Mouse (Mus musculus) liver, embryonic 13.5 days (tissue): ENCODE measurements at regions not wholly inside any gene's neighbourhood (a gene's known extent, or its start where the extent isn't known, plus 50 kb on each side); places are given as distances from the start of the nearest gene placed in this dataset.

Experiments used
- ATAC-seq: fragments of 200-750 bp; cut with Nextera tagmentation; 2 replicates; pipeline ENCODE4 v1.8.0; 2017; ENCODE audit warnings: low read depth, mild to moderate bottlenecking, moderate number of reproducible peaks, moderate library complexity
- DNase-seq: peaks from one replicate; pipeline ENCODE4 v3.0.0; 2022
- H3K27ac ChIP-seq: fragments of 300-500 bp; sonication (generic); 2 replicates; pipeline ENCODE4 v1.5.1; 2015; ENCODE audit warnings: moderate library complexity, mild to moderate bottlenecking, inconsistent platforms
- H3K27me3 ChIP-seq: fragments of 300-500 bp; sonication (generic); 2 replicates; pipeline ENCODE4 v1.6.1; 2015; ENCODE audit warnings: mild to moderate bottlenecking, inconsistent platforms
- H3K36me3 ChIP-seq: fragments of 300-500 bp; sonication (generic); 2 replicates; pipeline ENCODE4 v1.6.1; 2015; ENCODE audit warnings: mild to moderate bottlenecking, inconsistent platforms
- H3K4me1 ChIP-seq: fragments of 300-500 bp; sonication (generic); replicated peaks from 2 replicates; pipeline ENCODE4 v1.6.1; 2015; ENCODE audit warnings: inconsistent platforms
- H3K4me2 ChIP-seq: fragments of 300-500 bp; sonication (generic); 2 replicates; pipeline ENCODE4 v1.6.1; 2015; ENCODE audit warnings: inconsistent platforms, mild to moderate bottlenecking, moderate library complexity
- H3K4me3 ChIP-seq: fragments of 300-500 bp; sonication (generic); replicated peaks from 2 replicates; pipeline ENCODE4 v1.5.1; 2015; ENCODE audit warnings: mild to moderate bottlenecking, inconsistent platforms
- H3K9ac ChIP-seq: fragments of 300-500 bp; sonication (generic); 2 replicates; pipeline ENCODE4 v1.6.1; 2015; ENCODE audit warnings: mild to moderate bottlenecking, inconsistent platforms
- H3K9me3 ChIP-seq: fragments of 300-500 bp; sonication (generic); replicated peaks from 2 replicates; pipeline ENCODE4 v1.6.1; 2016; ENCODE audit warnings: inconsistent platforms
- WGBS: fragments of 180-500 bp; shearing (Covaris S2); methylation state at CpG from one replicate; pipeline ENCODE4 v1.1.7; 2015; ENCODE audit not compliant: insufficient replicate concordance; 5-methylcytosine and 5-hydroxymethylcytosine counted together

DNA sequence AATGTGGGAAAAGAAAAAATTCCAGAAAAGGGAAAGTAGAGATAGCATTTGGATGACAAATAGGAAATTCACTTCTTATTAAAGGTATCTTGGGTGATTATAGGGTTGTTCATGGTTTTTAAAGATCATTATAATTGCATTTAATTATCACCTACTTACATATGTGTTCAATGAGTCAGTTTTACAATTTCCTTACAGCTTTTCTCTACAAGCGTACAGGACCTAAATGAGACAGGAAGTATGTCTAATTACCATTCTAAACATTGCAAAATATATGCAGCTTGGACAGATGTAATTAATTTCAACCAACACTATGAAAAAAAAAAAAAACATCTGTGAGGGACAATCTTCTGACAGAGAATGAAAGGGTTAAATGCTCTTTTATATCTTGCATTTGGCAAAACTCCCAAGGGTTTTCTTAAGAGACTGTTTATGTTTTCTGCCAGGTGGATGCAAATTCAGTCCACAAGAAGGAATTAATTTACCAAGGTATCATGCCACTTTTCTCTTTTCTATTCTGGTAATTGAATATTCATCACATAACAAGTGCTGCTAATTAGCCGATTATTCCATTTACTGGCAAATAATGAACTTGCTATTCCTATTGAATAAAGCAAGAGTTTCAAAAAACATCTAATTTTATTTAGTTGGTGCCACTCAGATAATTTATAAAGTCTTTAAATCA, 531.5 kb upstream of the Gje1 start:
- Histone ChIP-seq H3K4me2 (no peak overlapping the region), H3K36me3 (no peaks in the 10 kb centered on the region), H3K9ac (no peak overlapping the region), H3K4me1 (no peaks in the 10 kb centered on the region), H3K4me3 (no peak overlapping the region), H3K27me3 (no peaks in the 10 kb centered on the region), H3K9me3 (no peaks in the 10 kb centered on the region), H3K27ac (no peak overlapping the region)
- no peak for ATAC-seq
- 69% methylated on average over 2 of the region's 2 CpGs for WGBS
- no peak for DNase-seq

DNA sequence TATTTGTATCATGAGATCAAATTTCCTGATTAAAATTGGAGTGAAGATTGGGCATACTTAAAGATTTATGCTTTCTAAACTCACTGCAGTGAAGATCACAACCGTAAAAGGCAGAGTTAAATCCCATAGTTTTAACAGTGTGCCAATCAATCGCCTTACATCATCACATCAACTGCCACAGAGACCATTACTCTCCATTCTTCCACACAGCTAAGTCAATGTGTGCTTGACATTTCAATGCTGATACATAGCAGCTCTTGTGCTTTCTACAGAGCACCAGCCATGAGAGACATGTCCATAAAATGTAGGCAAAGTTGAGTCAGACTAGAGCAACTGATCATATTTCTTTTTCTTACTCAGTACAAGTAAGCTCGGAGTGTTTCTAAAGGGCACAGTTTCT, 530.9 kb upstream of the Gje1 start:
- WGBS: 68% methylated on average over 3 of the region's 3 CpGs
- no peak overlapping the region for H3K27ac ChIP-seq
- ATAC-seq: no peak
- H3K27me3 ChIP-seq: no peaks in the 10 kb centered on the region
- H3K9me3 ChIP-seq: no peaks in the 10 kb centered on the region
- no peak overlapping the region for H3K4me2 ChIP-seq
- H3K4me1 ChIP-seq: no peaks in the 10 kb centered on the region
- no peak for DNase-seq
- no peak overlapping the region for H3K4me3 ChIP-seq
- no peaks in the 10 kb centered on the region for H3K36me3 ChIP-seq
- no peak overlapping the region for H3K9ac ChIP-seq

DNA sequence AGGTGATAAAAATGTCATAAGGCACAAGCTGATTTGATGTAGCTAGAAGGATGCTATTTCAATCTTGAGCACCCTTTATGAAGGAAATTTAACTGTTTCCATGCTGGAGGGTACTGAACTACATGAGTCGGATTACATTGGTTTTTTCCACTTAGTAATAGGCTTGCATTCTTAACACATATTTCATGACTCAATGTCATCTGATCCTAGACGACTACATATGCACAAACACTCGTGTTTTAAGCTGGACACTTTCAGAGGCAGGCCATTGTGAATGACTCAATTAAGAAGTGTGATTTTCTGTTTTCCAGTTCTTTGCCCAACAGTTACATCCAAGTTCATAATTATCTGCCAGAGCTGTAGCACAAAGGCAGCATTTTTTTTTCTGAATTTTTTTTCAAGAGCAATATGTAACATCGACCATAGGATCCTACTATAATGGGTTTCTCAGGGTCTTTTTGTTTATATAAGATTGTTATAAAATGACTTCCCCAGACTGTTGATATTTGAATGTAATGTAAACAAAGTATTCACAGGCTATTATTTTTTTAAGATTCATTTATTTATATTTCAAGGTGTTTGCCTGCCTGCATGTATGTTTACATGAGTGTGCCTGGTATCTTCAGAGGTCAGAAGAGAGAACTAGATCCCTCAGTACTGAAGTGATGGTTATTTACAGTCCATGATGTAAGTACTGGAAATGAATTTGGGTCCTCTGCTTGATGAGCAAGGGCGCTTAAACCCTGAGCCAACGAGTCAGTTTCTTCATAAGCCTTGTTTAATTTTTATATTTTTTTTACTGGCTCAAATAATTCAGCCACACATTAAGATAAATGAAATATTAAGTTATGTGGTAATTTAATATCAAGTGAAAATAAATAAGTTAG, 526.6 kb upstream of the Gje1 start:
- H3K36me3 ChIP-seq: no peaks in the 10 kb centered on the region
- H3K27ac ChIP-seq: no peak overlapping the region
- no peak overlapping the region for H3K4me3 ChIP-seq
- H3K4me2 ChIP-seq: no peak overlapping the region
- no peaks in the 10 kb centered on the region for H3K4me1 ChIP-seq
- H3K9ac ChIP-seq: no peak overlapping the region
- ATAC-seq (no peak), DNase-seq (no peak)
- H3K9me3 ChIP-seq: no peaks in the 10 kb centered on the region
- no peaks in the 10 kb centered on the region for H3K27me3 ChIP-seq
- WGBS: 56% methylated on average over 6 of the region's 6 CpGs

DNA sequence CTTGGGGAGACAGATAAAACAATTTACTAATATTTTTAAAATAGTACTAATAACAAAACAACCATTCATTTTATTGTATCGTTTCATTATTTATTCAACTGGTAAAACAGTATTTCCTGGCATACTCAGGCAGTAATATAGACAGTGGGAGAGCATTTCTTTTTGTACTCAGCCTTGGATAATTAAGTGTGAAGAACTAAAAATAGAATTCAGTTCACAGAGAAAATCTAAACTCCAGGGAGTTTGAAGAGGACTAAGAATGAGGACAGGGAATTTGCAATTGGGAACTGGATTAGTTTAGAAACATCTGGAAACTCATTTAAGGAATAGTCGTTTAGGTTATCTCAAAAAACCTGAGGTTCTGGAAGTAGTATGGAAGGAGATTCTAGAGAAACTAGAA, 525.4 kb upstream of the Gje1 start:
- Histone ChIP-seq H3K9me3 (no peaks in the 10 kb centered on the region), H3K27ac (no peak overlapping the region), H3K27me3 (no peaks in the 10 kb centered on the region), H3K4me1 (no peaks in the 10 kb centered on the region), H3K4me2 (no peak overlapping the region), H3K9ac (no peak overlapping the region), H3K4me3 (no peak overlapping the region), H3K36me3 (no peaks in the 10 kb centered on the region)
- DNase-seq: no peak
- ATAC-seq: no peak
- WGBS: 44% methylated on average over 2 of the region's 2 CpGs

DNA sequence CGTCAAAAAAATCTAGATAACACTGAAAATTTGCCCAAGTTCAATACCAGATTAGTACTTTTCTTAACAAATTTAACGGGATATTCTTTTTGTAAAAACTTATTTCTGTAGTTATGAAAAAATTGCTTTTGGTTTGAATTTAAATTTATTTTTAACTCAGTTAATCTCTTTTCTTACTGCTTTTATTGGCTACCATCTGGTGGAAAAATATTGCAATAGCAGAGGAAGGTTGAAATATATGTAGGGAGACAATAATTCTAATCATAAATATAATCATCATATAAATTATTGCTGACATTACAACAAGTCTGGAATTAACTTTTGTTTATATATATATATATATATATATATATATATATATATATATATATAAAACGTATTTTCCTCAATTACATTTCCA, 500.9 kb upstream of the Gje1 start:
- Histone ChIP-seq H3K4me1 (no peaks in the 10 kb centered on the region), H3K27me3 (no peaks in the 10 kb centered on the region), H3K36me3 (no peaks in the 10 kb centered on the region), H3K9me3 (no peaks in the 10 kb centered on the region), H3K27ac (no peak overlapping the region), H3K4me2 (no peak overlapping the region), H3K4me3 (no peak overlapping the region), H3K9ac (no peak overlapping the region)
- ATAC-seq: no peak
- WGBS: 55% methylated on average over 3 of the region's 3 CpGs
- no peak for DNase-seq

DNA sequence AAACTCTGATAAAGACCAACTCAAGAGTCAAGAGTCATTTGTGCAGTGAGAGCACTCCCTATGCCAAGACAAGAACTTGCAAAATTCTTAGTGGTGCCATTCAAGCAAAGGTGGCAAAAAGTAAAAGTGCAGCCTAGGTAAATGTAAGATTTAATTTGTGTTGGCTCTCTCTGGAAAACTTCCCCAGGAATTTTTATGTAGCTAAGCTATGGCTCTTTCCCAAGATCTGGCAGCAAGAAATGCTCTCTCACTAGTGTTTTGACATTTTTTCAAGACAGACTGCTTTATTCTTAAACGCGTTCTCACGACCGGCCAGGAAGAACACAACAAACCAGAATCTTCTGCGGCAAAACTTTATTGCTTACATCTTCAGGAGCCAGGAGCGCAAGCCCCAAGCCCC, 461.6 kb upstream of the Gje1 start:
- Histone ChIP-seq H3K4me1 (no peaks in the 10 kb centered on the region), H3K9me3 (no peaks in the 10 kb centered on the region), H3K9ac (no peak overlapping the region), H3K4me2 (no peak overlapping the region), H3K27ac (no peak overlapping the region), H3K27me3 (no peaks in the 10 kb centered on the region), H3K36me3 (no peaks in the 10 kb centered on the region), H3K4me3 (no peak overlapping the region)
- 73% methylated on average over 6 of the region's 6 CpGs for WGBS
- DNase-seq (no peak), ATAC-seq (no peak)

DNA sequence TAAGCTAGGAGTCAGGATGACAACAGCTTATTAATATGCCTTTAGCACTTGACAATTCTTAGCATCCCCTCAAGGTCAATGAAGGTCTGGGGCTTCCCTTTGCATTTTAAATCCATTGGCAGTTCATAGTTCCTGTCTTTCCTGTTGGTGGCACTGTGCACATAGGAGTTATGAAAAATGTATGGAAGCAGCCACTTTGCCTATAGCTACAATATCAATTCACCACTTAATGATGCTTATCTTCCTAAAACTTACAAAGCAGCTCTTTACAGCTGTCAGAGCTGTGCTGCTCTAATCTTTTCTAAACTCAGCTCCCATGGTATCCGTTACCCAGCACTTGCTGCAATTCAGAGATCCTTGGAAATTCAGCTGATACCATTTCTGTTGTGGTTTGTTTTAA, 456.4 kb upstream of the Gje1 start:
- ATAC-seq (no peak), DNase-seq (no peak)
- H3K27ac ChIP-seq: no peak overlapping the region
- no peak overlapping the region for H3K4me3 ChIP-seq
- H3K4me2 ChIP-seq: no peak overlapping the region
- no peaks in the 10 kb centered on the region for H3K4me1 ChIP-seq
- no peaks in the 10 kb centered on the region for H3K36me3 ChIP-seq
- no peaks in the 10 kb centered on the region for H3K27me3 ChIP-seq
- H3K9ac ChIP-seq: no peak overlapping the region
- no peaks in the 10 kb centered on the region for H3K9me3 ChIP-seq
- WGBS: 50% methylated on average over 1 of the region's 1 CpGs

DNA sequence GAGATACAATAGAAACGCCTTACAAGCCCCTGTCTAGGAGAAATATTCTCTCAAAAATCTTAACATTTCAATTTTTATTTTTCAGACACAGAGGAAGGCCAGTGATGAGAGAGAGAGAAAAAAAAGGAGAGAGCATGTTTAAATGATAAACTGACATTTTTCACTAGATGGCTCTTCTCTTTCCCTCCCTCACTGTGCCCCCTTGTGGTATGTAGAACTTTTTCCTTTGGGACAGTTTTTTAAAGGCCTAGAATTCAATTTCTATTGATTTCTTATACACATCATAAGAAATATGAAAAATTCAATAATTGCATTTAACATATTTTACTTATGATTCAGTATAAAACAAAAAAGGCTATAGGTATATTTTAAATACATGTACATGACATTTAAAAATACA, 454.5 kb upstream of the Gje1 start:
- ATAC-seq (no peak), DNase-seq (no peak)
- Histone ChIP-seq H3K4me3 (no peak overlapping the region), H3K9me3 (no peaks in the 10 kb centered on the region), H3K4me1 (no peaks in the 10 kb centered on the region), H3K27ac (no peak overlapping the region), H3K36me3 (no peaks in the 10 kb centered on the region), H3K27me3 (no peaks in the 10 kb centered on the region), H3K4me2 (no peak overlapping the region), H3K9ac (no peak overlapping the region)
- 60% methylated on average over 1 of the region's 1 CpGs for whole genome bisulfite sequencing

DNA sequence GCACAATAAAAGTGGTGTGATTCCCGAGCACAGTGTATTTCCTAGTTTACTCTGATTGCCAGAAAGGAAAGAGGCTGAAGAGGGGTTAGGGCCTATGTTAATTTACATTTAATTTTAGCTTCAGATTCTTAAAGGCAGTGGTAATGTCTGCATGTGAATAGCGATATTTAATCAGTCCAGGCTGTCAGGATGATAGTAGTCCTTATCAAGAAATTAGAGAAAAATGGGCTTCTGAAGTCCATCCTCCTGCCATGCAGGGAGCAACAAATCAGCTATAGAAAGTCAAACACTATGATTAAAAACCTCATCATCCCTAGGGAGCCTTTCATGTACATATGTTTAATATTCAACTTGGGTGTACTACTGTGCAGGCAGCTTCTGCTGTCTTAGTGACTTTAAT, 422.7 kb upstream of the Gje1 start:
- Histone ChIP-seq H3K36me3 (no peaks in the 10 kb centered on the region), H3K4me2 (no peak overlapping the region), H3K9ac (no peak overlapping the region), H3K9me3 (no peaks in the 10 kb centered on the region), H3K4me1 (no peaks in the 10 kb centered on the region), H3K27ac (no peak overlapping the region), H3K27me3 (no peaks in the 10 kb centered on the region), H3K4me3 (no peak overlapping the region)
- 40% methylated on average over 2 of the region's 2 CpGs for WGBS
- no peak for DNase-seq
- ATAC-seq: no peak
